Mouse (Mus musculus) megakaryocyte progenitor cell, adult 5-6 weeks (primary cell): Measurements from ENCODE around the gene Arrdc2. TPM values are rescaled to one million over a fixed set of nuclear protein-coding genes. Genes with fewer than 3 reads are reported as not detected.

Experiments used
- ATAC-seq: replicated peaks from 2 replicates; pipeline ENCODE4 v1.8.0; 2016; ENCODE audit warnings: mild to moderate bottlenecking, moderate TSS enrichment, inconsistent platforms; ENCODE audit not compliant: poor library complexity
- total RNA-seq, 2 experiments: library from RNA; stranded (forward) in 1 of 2; stranded (reverse) in 1 of 2; fragments of 157-497, 149-512 nt in 1 of 2; fragments of 200-1000 nt in 1 of 2; gene quantifications; 2 replicates each; pipeline versions ENCODE4 v1.2.3 to v1.2.4; 2015 to 2017

The Arrdc2 gene
- total RNA-seq, 2 experiments from 2014 or later, result 8.6 to 8.8 TPM

GRCm38 (mm10) chr8:70810962-70811680 lies 28.4 kb downstream of the Arrdc2 start:
- peak; percentile 56 for ATAC-seq

GRCm38 (mm10) chr8:70808955-70809701 lies 30.4 kb downstream of the Arrdc2 start:
- ATAC-seq, result no peak

- ATAC-seq, result no peak
Observed at GRCm38 (mm10) chr8:70808239-70808638, 31.3 kb downstream of the Arrdc2 start, which contains the start of gene Il12rb1. Gene Il12rb1 (plus strand): TSS chr8:70808449.

- no peak for ATAC-seq
Observed at GRCm38 (mm10) chr8:70807304-70807703, 32.2 kb downstream of the Arrdc2 start.

DNA sequence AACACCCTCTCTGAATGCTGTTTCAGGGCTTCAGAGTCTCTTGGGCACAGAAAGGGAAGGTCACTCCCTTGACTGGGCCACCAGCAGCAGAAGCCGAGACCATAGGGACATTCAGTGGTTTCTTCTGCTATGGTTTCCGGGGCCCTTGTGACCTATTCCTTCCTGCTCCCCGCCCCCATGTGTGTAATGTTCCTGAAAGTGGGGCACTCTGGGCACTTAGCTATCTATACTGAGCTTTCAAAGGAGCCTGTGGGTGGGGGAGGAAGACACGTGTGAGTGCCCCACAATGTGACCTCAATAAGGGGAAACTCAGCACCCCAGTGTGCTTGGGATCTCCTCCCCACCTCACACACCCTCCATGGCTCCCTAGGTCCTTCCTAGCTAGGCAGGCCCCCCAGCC lies 33.0 kb downstream of the Arrdc2 start:
- peak; percentile 53 for ATAC-seq

DNA sequence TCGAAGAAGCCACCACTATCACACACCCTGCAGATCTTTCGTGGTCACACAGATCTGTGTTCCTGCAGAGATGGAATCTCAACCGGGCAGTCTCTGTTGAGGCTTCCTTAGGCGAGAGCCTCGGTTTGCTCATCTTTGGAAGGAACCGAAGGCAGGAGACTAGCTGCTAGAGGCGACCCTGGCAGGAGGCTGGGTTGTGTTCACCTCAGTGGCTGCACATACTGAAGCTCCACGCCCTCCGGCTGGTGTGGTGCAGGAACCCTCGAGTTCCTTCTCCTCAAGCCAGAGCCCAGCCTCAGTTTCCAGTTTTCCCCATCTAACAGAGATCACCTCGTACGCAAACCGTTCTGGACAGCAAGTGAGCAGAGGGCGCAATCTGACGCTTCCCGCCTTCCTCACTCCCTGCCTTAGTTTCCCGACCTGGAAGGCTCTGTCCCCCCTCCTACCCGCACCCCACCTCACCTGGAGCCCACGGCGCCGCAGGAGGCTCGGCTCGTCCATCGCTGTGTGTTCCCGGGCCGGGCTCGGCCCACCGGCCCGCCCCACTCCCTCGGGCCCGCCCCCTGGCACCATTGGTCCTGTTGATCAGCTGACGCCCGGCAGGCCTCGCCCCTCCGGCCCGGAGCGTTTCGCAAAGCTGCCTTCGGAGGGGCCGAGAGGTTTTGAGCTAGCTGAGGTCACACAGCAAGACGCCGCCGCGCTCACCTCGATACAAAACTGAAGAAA lies 34.9 kb downstream of the Arrdc2 start, which contains the start of gene Mast3:
Mast3 (minus strand) TSS at position 574 of the 726 bp plus-strand sequence.
- peak; percentile 77 for ATAC-seq

- ATAC-seq, result peak; percentile 41
Observed at GRCm38 (mm10) chr8:70803761-70804480, 35.6 kb downstream of the Arrdc2 start.

DNA sequence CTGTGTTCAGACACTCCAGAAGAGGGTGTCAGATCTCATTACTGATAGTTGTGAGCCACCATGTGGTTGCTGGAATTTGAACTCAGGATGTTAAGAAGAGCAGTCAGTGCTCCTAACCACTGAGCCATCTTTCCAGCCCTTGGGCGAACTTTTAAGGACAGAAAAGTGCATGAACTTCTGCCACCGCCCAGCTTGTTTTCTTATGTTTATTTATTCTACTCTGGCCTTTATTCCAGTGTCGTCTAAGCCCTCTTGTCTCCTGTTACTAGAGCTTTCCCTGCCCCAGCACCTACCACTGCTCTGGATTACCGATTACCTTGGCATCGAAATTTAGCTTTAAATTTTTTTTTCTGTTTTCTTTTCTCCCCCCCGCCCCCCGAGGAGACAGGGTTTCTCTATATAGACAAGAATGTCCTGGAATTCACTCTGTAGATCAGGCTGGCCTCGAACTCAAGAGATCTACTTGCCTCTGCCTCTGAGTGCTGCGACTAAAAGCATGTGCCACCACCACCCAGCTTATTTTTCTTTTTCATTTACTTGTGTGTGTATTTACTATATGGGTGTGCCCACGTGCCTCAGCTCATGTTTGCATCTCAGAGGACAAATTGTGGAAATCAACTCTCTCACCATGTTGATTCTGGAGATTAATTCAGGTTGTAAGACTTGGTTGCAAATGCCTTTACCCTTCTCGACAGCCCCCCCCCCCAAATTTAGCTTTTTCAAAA lies 36.6 kb downstream of the Arrdc2 start:
- no peak for ATAC-seq

DNA sequence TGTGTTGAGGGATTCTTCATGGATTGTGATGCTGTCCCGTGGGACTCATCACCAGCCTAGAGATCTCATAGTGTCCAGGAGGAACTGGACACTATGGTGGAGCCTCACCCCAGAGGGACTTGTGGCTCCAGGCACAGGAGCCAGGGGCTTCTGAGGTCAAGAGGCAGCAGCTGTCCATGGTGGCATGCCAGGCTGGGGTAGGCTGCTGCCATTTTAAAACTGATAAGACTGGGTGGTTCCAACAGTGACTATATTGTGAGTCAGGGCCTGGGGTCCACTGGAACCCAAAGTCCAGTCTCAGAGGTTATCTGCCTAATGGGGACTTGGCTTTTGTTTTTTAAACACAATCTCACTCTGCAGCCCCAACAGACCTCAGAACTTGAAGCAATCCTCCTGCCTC lies 37.7 kb downstream of the Arrdc2 start:
- ATAC-seq, result no peak

GRCm38 (mm10) chr8:70801156-70801555 lies 38.4 kb downstream of the Arrdc2 start:
- no peak for ATAC-seq

DNA sequence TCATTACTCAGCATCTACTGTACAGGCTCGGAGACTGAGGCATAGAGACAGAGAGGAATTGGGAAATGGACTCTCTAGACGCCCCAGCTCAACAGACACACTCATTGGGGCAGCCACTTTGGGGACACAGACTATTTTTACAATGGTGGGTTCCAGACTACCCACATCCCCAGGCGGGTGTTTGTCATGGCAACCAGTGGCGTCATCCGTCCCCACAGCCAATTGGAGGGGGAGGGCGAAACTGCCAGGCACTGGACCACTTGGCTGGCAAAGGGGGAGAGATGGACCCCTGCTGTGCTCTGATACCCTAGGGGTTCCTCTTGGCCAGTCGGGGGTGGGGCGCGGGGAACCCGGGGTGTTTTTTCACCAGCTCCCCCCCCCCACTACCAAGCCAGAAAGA lies 38.9 kb downstream of the Arrdc2 start:
- ATAC-seq, result no peak

DNA sequence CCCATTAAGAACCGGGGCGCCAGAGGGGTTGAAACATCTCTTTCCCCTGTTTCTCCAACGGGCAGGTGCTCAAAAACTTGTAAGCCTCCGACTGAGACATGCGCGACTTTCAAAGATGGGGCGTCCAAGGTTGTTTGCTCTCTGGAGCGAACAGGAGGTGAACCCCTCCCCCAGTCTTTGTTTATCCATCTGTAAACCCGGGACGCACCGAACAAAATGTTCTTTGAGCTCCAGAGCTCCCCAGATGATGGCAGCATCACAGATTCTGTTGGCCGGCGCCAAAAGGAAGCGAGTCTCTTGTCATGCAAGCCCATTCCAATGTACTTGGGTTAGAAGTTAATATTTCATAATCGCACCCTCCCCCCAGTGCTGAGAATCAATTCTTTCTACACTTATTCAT lies 41.2 kb downstream of the Arrdc2 start:
- no peak for ATAC-seq

DNA sequence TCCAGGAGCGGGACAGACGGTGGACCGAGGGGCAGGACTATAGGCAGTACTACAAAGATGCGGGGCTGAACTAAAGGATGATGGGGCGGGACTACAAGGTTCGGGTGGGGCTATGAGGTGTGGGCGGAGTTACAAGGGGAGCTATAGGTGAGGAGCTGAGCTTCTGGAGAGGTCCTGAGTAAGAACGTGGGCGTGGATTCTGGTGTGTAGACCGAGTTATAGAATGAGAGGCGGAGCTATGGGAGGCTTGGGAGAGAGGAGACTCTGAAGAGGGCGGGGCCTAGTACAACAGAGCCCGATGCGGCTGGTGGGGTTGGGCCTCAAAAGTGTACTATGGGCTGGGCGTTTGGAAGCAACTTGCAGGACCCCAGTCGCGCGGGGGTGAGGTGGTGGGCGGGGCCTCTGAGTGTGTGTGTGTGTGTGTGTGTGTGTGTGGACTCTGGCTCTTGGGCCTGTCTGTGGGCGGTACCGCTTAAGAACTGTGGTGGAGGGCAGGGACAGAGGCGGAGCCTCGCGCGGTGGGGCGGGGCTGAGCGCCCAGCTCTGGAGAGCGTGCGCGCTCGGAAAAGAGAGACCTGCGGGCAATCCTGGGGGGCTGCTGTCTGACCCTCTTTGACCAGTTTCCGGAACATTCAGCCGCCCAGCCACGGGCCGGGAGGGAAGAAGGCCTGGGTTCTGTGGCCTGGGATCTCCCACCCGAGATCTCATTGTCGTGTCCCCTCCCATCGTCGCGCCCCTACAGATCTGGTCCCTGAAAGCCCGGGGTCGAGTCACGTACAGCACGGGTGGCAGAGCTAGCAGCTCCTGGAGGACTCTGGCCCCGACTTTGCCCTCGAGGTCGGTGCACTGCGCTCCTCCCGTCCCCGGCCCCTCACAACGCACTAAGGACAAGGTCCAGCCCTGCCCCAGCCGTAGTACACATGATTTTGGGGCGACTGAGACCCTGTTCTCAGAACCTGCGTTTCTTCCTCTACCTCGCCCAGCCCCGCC lies 42.1 kb downstream of the Arrdc2 start:
- peak; percentile 62 for ATAC-seq

DNA sequence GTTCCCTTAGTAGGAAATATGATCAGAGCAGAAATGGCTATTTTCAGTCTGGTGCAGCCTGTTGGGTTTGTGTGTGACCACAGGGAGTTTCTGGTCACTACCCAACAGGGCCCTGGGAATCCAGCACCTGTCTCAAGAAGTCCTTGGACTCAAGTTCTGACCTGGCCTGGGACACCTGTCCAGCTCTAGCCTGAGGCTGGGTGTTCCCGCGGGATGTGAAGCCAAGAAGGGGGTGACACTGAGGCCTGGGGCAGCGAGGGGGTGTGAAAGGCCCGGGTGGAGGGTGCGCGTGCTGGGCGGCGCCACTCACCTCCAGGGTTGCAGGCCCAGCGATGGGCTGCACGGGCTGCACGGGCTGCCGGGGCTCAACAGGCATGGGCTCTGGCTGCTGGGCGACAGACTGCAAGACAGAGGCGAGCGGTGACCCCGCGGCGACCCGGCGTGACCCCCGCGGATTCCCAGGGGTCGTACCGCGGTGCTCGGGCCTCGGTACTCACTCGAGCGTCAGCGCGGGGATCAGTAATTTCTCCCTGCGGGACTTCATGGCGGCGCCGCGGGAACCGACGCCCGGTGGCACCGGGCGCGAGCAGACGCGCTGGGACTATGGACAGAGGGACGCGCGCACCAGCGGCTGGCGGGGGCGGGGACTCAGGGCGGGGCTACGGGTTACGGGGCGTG lies 43.0 kb downstream of the Arrdc2 start:
- ATAC-seq, result no peak

GRCm38 (mm10) chr8:70795370-70795769 lies 44.1 kb downstream of the Arrdc2 start:
- ATAC-seq, result no peak

DNA sequence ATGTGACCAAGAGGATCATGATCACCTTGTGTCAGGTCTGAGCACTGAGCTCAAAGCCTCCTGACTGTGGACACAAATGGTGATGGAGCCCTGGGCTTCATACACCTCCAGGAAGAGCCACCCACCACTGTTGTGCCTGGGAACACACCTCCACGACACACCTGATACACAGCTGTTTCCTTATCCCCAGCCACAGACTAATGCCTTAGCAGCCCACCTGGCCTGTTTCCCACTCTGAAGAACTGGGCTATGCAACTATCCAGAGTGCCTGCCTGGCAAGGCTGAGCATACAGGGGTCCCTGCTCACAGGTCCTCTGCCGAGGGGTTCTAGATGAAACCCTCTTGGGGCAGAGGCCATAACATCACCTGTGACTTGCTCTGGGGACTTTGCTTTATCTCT lies 45.3 kb downstream of the Arrdc2 start:
- ATAC-seq, result no peak

DNA sequence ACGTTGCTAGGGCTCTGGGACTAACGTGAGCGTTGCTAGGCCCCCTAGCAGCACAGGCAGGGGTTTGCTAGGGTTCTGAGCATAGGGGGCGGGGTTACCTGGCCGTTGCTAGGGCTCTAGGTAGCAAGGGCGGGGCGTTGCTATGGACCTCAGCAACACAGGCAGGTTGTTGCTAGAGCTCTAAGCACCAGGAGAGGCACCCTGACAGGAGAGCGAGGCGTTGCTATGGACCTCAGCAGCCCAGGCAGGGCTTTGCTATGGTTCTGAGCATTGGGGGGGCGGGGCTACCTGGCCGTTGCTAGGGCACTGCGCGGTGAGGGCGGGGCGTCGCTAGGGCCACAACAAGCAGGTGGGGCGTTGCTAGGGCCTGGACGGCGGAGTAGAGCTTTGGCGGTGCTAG lies 46.8 kb downstream of the Arrdc2 start:
- peak; percentile 11 for ATAC-seq

GRCm38 (mm10) chr8:70791975-70792691 lies 47.4 kb downstream of the Arrdc2 start:
- peak; percentile 64 for ATAC-seq
